Mouse (Mus musculus): ENCODE measurements at regions not wholly inside any gene's neighbourhood (a gene's known extent, or its start where the extent isn't known, plus 50 kb on each side); places are given as distances from the start of the nearest gene placed in this dataset.

DNA sequence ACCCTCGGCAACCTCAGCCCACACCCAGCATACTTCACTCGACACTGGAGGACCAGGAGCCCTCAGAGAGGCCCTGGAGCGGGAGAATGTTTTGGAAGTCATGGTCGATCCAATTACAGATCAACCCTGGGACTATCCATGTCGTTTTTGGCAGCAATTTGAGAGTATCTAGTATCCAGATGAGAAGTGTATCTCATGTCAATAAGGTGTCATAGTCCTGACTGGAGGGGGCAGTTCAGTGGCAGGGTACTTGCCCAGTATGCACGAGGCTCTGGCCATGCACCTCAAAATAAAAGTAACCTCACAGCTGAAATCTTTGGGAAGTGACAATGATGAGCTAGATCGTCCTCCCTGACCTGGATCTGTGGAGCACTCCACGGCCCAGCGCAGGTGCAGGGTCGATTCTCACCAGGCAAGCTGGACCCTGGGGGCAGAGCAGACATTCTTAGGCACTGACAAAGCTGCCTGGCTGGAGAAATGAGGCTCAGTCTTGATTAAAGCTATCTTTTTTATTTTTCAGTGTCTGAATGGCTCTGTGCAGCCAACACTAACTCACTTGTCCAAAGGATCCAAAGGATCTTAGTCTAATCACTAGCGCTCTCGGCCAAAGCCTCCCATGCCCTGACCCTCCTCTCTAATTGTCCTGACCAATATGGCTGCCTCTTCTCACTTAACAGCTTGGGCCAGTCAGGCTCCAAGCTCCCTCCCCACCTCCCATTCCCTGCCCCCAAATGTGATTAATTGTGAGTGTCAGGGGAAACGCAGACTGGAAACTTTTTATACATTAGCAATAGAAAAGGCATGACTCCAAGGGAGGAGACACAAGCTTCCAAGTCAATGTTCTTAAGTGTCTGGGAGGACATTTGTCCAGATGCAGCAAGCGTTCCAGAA lies 146.0 kb downstream of the Mtx3 start:
- TF ChIP-seq CTCF (IDR thresholded peaks at IDR 0.05; ENCODE audit: control insufficient read depth, insufficient read depth, low read length) (no peak), POLR2A (IDR thresholded peaks at IDR 0.05; ENCODE audit: borderline replicate concordance, control insufficient read depth, low read depth, low read length) (no peak)

Measured in bone marrow, adult 2 months (tissue).